Mouse (Mus musculus): ENCODE measurements around the gene Tdrd7.

DNA sequence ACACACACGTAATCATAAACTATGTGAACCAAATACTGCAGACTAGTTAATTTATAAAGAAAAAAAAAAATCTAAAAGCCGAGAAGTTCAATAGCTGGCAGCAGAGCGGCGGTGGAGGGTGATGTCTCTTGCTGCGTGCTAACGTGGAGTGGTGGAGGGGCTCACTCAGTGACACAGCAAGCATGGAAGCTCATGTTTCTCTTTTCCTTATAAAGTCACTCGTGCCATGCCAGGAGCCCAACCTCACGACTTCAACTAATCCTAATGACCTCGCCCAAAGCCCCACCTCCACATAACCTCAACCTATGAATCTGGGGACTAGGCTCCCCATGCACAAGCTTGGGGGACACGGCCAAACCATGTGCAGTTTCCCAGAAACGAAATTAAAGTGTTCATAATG lies 117.4 kb downstream of the Tdrd7 start:
- TF ChIP-seq CTCF (IDR thresholded peaks at IDR 0.05; ENCODE audit: insufficient read depth, low read depth, low read length) (no peak), POLR2A (IDR thresholded peaks at IDR 0.05; ENCODE audit: insufficient read depth, low read depth, low read length) (no peak)

All from olfactory bulb, adult 2 months (tissue).